Mouse (Mus musculus) hindbrain, embryonic 14.5 days (tissue): ENCODE results near the gene Cutc. TPM values are rescaled to one million over a fixed set of nuclear protein-coding genes. Genes with fewer than 3 reads are reported as not detected.

Experiments used
- ATAC-seq: fragments of 200-750 bp; cut with Nextera tagmentation; 2 replicates; pipeline ENCODE4 v1.8.0; 2017; ENCODE audit warnings: moderate number of reproducible peaks, mild to moderate bottlenecking, moderate TSS enrichment, moderate library complexity; ENCODE audit not compliant: low FRiP score
- DNase-seq: peaks from one replicate; pipeline ENCODE4 v3.0.0-alpha.2; 2015; ENCODE audit warnings: low spot score
- H3K27ac ChIP-seq: fragments of 300-500 bp; sonication (generic); 2 replicates; pipeline ENCODE4 v1.5.1; 2014; ENCODE audit warnings: mild to moderate bottlenecking, moderate library complexity
- H3K27me3 ChIP-seq: fragments of 300-500 bp; sonication (generic); 2 replicates; pipeline ENCODE4 v1.6.1; 2014; ENCODE audit warnings: mild to moderate bottlenecking, low read length, mixed read lengths; ENCODE audit not compliant: control insufficient read depth, insufficient read depth
- H3K36me3 ChIP-seq: fragments of 300-500 bp; sonication (generic); replicated peaks from 2 replicates; pipeline ENCODE4 v1.6.1; 2014; ENCODE audit not compliant: control insufficient read depth, insufficient read depth
- H3K4me1 ChIP-seq: fragments of 300-500 bp; sonication (generic); replicated peaks from 2 replicates; pipeline ENCODE4 v1.6.1; 2014; ENCODE audit warnings: antibody characterized with exemption, low read length, mixed read lengths; ENCODE audit not compliant: control insufficient read depth, insufficient read depth
- H3K4me2 ChIP-seq: fragments of 300-500 bp; sonication (generic); replicated peaks from 2 replicates; pipeline ENCODE4 v1.6.1; 2014; ENCODE audit warnings: mild to moderate bottlenecking, moderate library complexity
- H3K4me3 ChIP-seq: fragments of 300-500 bp; sonication (generic); replicated peaks from 2 replicates; pipeline ENCODE4 v1.5.1; 2014; ENCODE audit warnings: mild to moderate bottlenecking, low read length
- H3K9ac ChIP-seq: fragments of 300-500 bp; sonication (generic); 2 replicates; pipeline ENCODE4 v1.6.1; 2014
- H3K9me3 ChIP-seq: fragments of 300-500 bp; sonication (generic); 2 replicates; pipeline ENCODE4 v1.6.1; 2016; ENCODE audit warnings: low read length; ENCODE audit not compliant: control insufficient read depth
- WGBS: fragments of 180-500 bp; shearing (Covaris S2); extraction: QIAGEN DNeasy Blood & Tissue Kit; methylation state at CpG from one replicate; pipeline ENCODE4 v1.1.7; 2014; 5-methylcytosine and 5-hydroxymethylcytosine counted together
- polyA plus RNA-seq: library from polyadenylated mRNA; unstranded; fragments of >200 nt; fragmentation: Nextera tagmentation; extraction: Ambion mirVana; gene quantifications from 2 replicates; pipeline ENCODE4 v1.2.1, GENCODE M21; 2014

Gene Cutc
- polyA plus RNA-seq, 1 experiment from 2014 or later = 7.7 TPM

DNA sequence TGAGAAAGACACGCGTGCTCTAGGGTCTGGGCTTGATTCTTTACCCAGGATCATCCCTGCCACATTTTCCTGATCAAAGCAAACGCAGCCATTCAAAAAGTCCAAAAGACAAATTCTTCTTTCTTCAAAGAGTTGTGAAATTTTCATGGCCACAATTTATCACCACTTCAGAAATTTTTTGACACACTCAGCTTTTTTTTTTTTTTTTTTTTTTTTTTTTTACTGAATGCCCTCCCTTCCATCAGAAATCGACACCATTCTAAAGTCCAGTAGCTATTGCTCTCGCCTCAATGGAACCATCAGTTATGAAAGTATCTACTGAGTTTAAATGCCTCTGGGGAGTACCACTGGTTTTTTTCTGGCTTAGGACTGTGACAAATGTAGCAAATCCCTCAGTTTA lies 27.6 kb downstream of the Cutc start:
- H3K9ac ChIP-seq = no peak overlapping the region
- 93% methylated on average over 5 of the region's 5 CpGs for WGBS
- no peaks in the 10 kb centered on the region for H3K4me1 ChIP-seq
- no peaks in the 10 kb centered on the region for H3K27me3 ChIP-seq
- H3K27ac ChIP-seq = no peak overlapping the region
- H3K36me3 ChIP-seq = no peaks in the 10 kb centered on the region
- H3K4me2 ChIP-seq = no peak overlapping the region
- ATAC-seq (no peak), DNase-seq (no peak)
- no peak overlapping the region for H3K4me3 ChIP-seq
- H3K9me3 ChIP-seq = no peaks in the 10 kb centered on the region

DNA sequence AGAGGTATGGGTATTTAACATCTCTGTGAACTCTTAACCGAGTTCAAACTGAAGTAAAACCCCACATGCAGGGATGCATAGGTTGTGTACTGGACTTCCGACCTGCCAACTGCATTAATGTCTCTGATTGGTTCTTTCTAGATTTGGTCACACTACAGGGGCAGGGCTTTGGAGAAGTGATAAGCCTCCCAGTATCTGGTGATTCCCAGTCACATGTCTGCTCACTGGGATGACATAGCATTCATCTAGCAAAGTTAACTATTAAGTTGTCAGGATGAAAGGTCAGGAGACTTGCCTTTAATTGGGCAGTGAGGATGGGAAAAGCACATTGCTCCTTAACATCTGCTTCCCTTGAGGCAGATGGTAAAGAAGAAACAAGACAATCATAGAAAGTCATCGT lies 29.2 kb downstream of the Cutc start, which contains the start of gene Abcc2:
Abcc2 (plus strand) TSS at position 213 of the 400 bp plus-strand sequence.
- Histone ChIP-seq H3K4me1 (no peaks in the 10 kb centered on the region), H3K4me2 (no peak within 1 kb of the TSS), H3K4me3 (no peak within 1 kb of the TSS), H3K36me3 (no peaks in the 10 kb centered on the region), H3K9ac (no peak within 1 kb of the TSS), H3K9me3 (no peaks in the 10 kb centered on the region), H3K27me3 (no peaks in the 10 kb centered on the region), H3K27ac (no peak within 1 kb of the TSS)
- 82% methylated on average over 3 of the region's 3 CpGs for WGBS
- no peak for DNase-seq
- ATAC-seq = no peak

DNA sequence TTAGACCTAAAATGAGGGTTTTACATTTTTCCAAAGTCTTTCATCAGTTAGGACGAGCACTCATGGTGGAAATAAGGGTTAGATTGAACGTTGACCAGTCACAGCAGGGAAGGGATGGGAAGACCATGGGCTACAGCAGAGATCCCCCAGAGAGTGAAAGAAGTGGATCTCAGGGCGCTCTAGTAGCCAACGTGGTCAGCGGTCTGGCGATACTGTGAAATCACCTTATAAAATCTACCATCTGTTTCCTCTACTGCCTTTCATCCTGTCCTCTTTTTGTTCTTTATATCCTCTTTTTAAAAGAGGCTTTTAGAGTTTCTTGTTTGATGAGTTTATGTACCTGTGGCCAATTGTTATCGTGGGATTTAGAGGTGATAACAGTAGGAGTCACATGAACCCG lies 32.0 kb downstream of the Cutc start:
- WGBS = 82% methylated on average over 8 of the region's 8 CpGs
- Histone ChIP-seq H3K9me3 (no peaks in the 10 kb centered on the region), H3K27me3 (no peaks in the 10 kb centered on the region)

DNA sequence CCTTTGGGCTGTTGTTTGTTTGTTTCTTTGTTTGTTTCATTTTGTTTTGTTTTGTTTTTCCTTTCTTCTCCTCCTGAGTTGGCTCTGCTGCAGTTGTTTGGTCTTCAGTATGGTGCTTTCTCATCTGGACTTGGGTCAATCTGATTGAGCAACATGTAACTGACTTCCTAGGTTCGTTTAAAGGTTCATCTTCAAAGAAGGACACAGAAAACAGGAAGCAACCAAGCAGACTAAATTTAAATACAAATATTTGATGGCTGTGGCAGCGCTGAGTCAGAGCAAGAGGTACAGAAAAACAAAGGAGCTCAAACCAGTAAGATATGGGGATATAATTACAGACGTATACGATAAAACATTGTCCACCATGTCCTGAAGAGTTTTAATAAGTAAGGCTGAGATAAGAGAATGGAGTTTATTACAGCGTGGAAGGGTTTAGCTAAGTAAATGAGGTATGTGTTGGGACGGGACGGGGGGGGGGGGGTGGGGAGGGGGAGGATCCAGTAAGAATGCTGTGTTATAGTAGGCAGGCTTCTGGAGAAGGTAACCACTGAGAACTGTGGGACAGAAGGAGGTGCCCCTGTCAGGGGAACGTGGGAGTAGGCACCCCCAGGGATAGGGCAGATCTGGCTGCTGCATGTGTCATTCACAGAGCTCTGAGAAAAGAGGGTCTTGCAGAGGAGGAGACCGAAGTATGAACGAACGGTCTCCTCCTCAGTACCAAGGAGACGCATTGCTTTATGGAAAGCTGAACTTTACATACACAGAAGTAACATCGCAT lies 33.6 kb downstream of the Cutc start:
- H3K9ac ChIP-seq = no peak overlapping the region
- ATAC-seq = no peak
- no peaks in the 10 kb centered on the region for H3K36me3 ChIP-seq
- no peaks in the 10 kb centered on the region for H3K9me3 ChIP-seq
- no peaks in the 10 kb centered on the region for H3K4me1 ChIP-seq
- WGBS = 88% methylated on average over 13 of the region's 13 CpGs
- no peak overlapping the region for H3K4me3 ChIP-seq
- H3K27me3 ChIP-seq = no peaks in the 10 kb centered on the region
- H3K4me2 ChIP-seq = no peak overlapping the region
- DNase-seq = no peak
- no peak overlapping the region for H3K27ac ChIP-seq

More for the DNA sequence above, 32.0 kb downstream of the Cutc start:
- Histone ChIP-seq H3K36me3 (no peaks in the 10 kb centered on the region), H3K4me2 (no peak overlapping the region), H3K4me3 (no peak overlapping the region), H3K9ac (no peak overlapping the region), H3K27ac (no peak overlapping the region), H3K4me1 (no peaks in the 10 kb centered on the region)
- ATAC-seq (no peak), DNase-seq (no peak)

DNA sequence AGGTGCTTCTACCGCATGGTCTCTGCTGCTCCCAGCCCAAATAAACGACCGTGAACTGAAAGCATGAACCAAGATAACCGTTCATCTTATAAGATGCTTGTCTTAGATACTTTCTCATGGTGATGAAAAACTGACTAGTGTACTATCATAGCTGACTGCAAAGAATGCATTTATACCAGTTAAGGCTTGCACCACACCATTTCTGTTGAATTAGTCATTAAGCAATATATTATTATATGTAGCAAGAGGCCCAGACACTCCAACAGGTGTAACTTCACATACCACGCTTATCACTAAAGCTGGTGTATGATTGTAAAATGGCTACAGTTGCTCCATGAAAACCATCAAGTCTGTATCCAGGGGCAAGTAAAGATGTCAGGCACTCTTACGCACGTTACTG lies 37.0 kb downstream of the Cutc start:
- H3K27ac ChIP-seq = no peak overlapping the region
- no peak for ATAC-seq
- H3K4me1 ChIP-seq = no peaks in the 10 kb centered on the region
- H3K4me2 ChIP-seq = no peak overlapping the region
- no peaks in the 10 kb centered on the region for H3K27me3 ChIP-seq
- no peaks in the 10 kb centered on the region for H3K36me3 ChIP-seq
- 94% methylated on average over 7 of the region's 7 CpGs for WGBS
- H3K4me3 ChIP-seq = no peak overlapping the region
- H3K9me3 ChIP-seq = no peaks in the 10 kb centered on the region
- no peak overlapping the region for H3K9ac ChIP-seq
- DNase-seq = no peak

DNA sequence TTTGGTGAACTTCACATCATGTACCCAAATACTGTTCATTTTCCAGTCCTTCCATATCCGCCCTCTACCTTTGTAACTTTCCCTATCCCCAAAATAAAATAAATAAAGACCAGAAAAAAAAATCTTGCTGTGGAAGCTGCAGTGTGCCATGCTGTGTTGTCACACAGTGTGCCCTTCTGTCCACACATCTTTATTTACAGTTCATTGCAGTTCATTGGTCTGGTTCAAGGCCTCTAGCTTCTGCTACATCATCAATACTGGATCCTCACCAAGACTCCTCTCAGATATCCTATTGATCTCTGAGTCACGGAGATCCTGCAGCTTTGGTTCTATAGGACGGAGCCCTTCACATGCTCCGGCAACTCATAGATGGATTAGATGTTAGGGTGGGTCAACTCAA lies 39.7 kb downstream of the Cutc start:
- Histone ChIP-seq H3K9ac (no peak overlapping the region), H3K36me3 (no peaks in the 10 kb centered on the region), H3K4me2 (no peak overlapping the region), H3K27ac (no peak overlapping the region), H3K4me3 (no peak overlapping the region), H3K9me3 (no peaks in the 10 kb centered on the region), H3K27me3 (no peaks in the 10 kb centered on the region), H3K4me1 (no peaks in the 10 kb centered on the region)
- DNase-seq = no peak
- WGBS = 84% methylated on average over 4 of the region's 4 CpGs
- no peak for ATAC-seq

DNA sequence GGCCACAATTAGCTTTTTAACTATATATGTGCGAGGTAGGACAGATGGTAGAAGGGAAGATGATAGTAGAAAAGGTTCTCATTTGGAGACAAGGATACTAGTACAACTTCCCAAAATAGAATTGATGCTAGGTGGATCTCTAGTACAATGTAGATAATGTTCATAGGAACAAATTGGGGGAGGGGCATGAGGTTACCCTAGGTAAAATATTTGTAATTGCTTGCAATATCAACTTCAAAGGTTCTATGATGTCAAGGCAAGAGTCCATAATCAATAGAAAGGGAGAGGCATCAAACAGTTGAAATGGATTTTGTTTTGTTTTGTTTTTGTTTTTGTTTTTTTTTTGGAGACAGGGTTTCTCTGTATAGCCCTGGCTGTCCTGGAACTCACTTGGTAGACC lies 41.2 kb downstream of the Cutc start:
- DNase-seq (no peak), ATAC-seq (no peak)
- no peaks in the 10 kb centered on the region for H3K36me3 ChIP-seq
- no peak overlapping the region for H3K4me3 ChIP-seq
- WGBS = 95% methylated on average over 1 of the region's 1 CpGs
- H3K27ac ChIP-seq = no peak overlapping the region
- H3K9ac ChIP-seq = no peak overlapping the region
- H3K4me1 ChIP-seq = no peaks in the 10 kb centered on the region
- no peaks in the 10 kb centered on the region for H3K9me3 ChIP-seq
- H3K4me2 ChIP-seq = no peak overlapping the region
- no peaks in the 10 kb centered on the region for H3K27me3 ChIP-seq

DNA sequence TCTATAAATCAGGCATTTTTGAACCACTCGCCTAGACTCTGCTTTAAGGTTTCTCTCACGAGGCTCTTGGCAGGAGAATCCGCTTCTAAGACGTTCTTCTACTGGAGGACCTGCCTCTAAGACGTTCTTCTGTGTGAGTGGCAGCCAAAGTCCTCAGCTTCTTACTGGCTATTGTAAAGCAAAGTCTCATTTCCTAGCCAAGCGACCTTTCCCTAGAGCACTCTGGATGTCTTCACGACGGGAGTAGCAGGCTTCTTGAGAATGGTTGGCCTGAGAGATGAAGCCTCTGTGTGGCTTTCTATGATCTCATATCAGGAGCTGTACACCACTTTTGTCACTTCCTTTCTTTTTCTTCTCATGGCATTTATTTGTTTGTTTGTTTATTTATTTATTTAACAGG lies 42.7 kb downstream of the Cutc start:
- 84% methylated on average over 8 of the region's 8 CpGs for WGBS
- no peak for ATAC-seq

DNA sequence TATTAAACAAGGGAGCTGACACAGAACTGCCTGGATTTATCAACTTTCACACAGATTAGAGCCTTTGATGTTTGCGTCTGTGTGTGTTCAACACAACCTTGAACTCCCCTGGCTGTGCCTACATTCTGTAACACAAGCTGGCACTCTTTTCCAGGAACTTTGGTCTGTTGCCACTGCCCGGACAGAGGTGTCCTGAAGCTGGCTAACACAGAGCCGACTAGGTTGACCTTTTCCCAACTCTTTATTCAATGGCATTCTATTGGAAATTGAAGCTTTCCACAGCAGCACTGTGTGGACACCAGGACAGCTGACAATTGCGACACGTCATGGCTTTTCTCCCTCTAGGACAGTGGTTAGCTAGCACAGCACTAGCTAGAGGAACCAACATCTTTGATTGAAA lies 44.4 kb downstream of the Cutc start:
- Histone ChIP-seq H3K9me3 (no peaks in the 10 kb centered on the region), H3K4me3 (no peak overlapping the region), H3K9ac (no peak overlapping the region), H3K36me3 (no peaks in the 10 kb centered on the region), H3K4me1 (no peaks in the 10 kb centered on the region), H3K27me3 (no peaks in the 10 kb centered on the region), H3K4me2 (no peak overlapping the region), H3K27ac (no peak overlapping the region)
- 79% methylated on average over 5 of the region's 5 CpGs for WGBS
- ATAC-seq (no peak), DNase-seq (no peak)

More for the DNA sequence above, 42.7 kb downstream of the Cutc start:
- Histone ChIP-seq H3K4me2 (no peak overlapping the region), H3K36me3 (no peaks in the 10 kb centered on the region), H3K27me3 (no peaks in the 10 kb centered on the region), H3K4me3 (no peak overlapping the region), H3K9me3 (no peaks in the 10 kb centered on the region), H3K4me1 (no peaks in the 10 kb centered on the region), H3K27ac (no peak overlapping the region), H3K9ac (no peak overlapping the region)
- DNase-seq = no peak
